Mouse (Mus musculus) limb, embryonic 11.5 days (tissue): Measurements from ENCODE around the gene Gnl2. TPM values are rescaled to one million over a fixed set of nuclear protein-coding genes. Genes with fewer than 3 reads are reported as not detected.

Experiments
- ATAC-seq: fragments of 200-750 bp; cut with Nextera tagmentation; 2 replicates; pipeline ENCODE4 v1.8.0; 2017; ENCODE audit warnings: low read depth; ENCODE audit not compliant: insufficient number of reproducible peaks, low FRiP score, low TSS enrichment
- DNase-seq: peaks from one replicate; pipeline ENCODE4 v3.0.0-alpha.2; 2015; ENCODE audit warnings: low spot score
- H3K27ac ChIP-seq: fragments of 300-500 bp; sonication (generic); replicated peaks from 2 replicates; pipeline ENCODE4 v1.5.1; 2014; ENCODE audit warnings: low read depth, mild to moderate bottlenecking, low read length
- H3K27me3 ChIP-seq: fragments of 300-500 bp; sonication (generic); 2 replicates; pipeline ENCODE4 v1.6.1; 2014; ENCODE audit warnings: mild to moderate bottlenecking, low read length, mixed read lengths; ENCODE audit not compliant: control insufficient read depth, insufficient read depth
- H3K36me3 ChIP-seq: fragments of 300-500 bp; sonication (generic); 2 replicates; pipeline ENCODE4 v1.6.1; 2014; ENCODE audit warnings: mild to moderate bottlenecking, low read length, moderate library complexity, mixed read lengths; ENCODE audit not compliant: control insufficient read depth, insufficient read depth
- H3K4me1 ChIP-seq: fragments of 300-500 bp; sonication (generic); 2 replicates; pipeline ENCODE4 v1.6.1; 2014; ENCODE audit warnings: low read length, mixed read lengths; ENCODE audit not compliant: control insufficient read depth, insufficient read depth
- H3K4me2 ChIP-seq: fragments of 300-500 bp; sonication (generic); 2 replicates; pipeline ENCODE4 v1.6.1; 2014; ENCODE audit warnings: low read depth, mild to moderate bottlenecking, moderate library complexity; ENCODE audit not compliant: severe bottlenecking
- H3K4me3 ChIP-seq: fragments of 300-500 bp; sonication (generic); 2 replicates; pipeline ENCODE4 v1.5.1; 2014; ENCODE audit warnings: low read depth, low read length
- H3K9ac ChIP-seq: fragments of 300-500 bp; sonication (generic); 2 replicates; pipeline ENCODE4 v1.6.1; 2014; ENCODE audit warnings: mild to moderate bottlenecking, low read length
- H3K9me3 ChIP-seq: fragments of 300-500 bp; sonication (generic); 2 replicates; pipeline ENCODE4 v1.6.1; 2016; ENCODE audit warnings: low read length; ENCODE audit not compliant: control insufficient read depth
- WGBS: fragments of 180-500 bp; shearing (Covaris S2); extraction: QIAGEN DNeasy Blood & Tissue Kit; methylation state at CpG from one replicate; pipeline ENCODE4 v1.1.7; 2014; 5-methylcytosine and 5-hydroxymethylcytosine counted together
- polyA plus RNA-seq: library from polyadenylated mRNA; unstranded; fragments of >200 nt; fragmentation: Nextera tagmentation; extraction: Ambion mirVana; gene quantifications from 2 replicates; pipeline ENCODE4 v1.2.1, GENCODE M21; 2014

Gene Gnl2
- polyA plus RNA-seq, 1 experiment from 2014 or later, result 85.8 TPM

DNA sequence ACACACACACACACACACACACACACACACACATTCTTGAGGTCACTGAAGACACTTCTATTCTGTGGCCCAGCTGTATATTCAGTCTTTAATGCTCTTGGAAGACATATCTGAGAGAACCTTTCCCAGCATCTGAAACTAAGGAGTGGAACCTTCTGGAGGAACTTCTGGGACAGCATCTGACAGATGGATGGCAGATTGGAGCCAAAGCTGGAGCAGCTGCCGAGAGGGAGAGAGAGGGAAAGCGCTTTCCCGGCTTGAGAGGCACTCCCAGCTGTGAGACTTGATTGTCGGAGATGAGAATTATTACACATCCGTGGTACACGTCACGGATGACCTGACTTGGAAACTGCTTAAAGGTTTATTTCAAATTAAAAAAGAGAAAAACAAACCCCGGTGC, 7.7 kb upstream of the Gnl2 start:
- Histone ChIP-seq H3K4me2 (no peak overlapping the region), H3K9ac (no peak overlapping the region), H3K27ac (no peak overlapping the region), H3K9me3 (no peaks in the 10 kb centered on the region), H3K4me3 (no peak overlapping the region), H3K4me1 (no peaks in the 10 kb centered on the region), H3K27me3 (peaks cover 42% of the 10 kb centered on the region), H3K36me3 (no peaks in the 10 kb centered on the region)
- WGBS, result 60% methylated on average over 8 of the region's 8 CpGs
- DNase-seq, result no peak
- no peak for ATAC-seq

GRCm38 (mm10) chr4:125017431-125017830, 1.0 kb downstream of the Gnl2 start:
- H3K27me3 ChIP-seq, result 0 out of 2 replicates have a peak, but pooled peaks cover 2% of the 10 kb centered on the region
- H3K4me2 ChIP-seq, result no peak overlapping the region
- H3K27ac ChIP-seq, result no peak overlapping the region
- no peaks in the 10 kb centered on the region for H3K36me3 ChIP-seq
- H3K4me3 ChIP-seq, result no peak overlapping the region
- no peaks in the 10 kb centered on the region for H3K9me3 ChIP-seq
- WGBS, result 81% methylated on average over 11 of the region's 11 CpGs
- no peak for DNase-seq
- ATAC-seq, result no peak
- no peak overlapping the region for H3K9ac ChIP-seq
- H3K4me1 ChIP-seq, result no peaks in the 10 kb centered on the region

GRCm38 (mm10) chr4:125020780-125021538, 4.6 kb downstream of the Gnl2 start:
- Histone ChIP-seq H3K4me2 (no peak overlapping the region), H3K27ac (no peak overlapping the region), H3K9ac (no peak overlapping the region), H3K36me3 (no peaks in the 10 kb centered on the region), H3K9me3 (no peaks in the 10 kb centered on the region), H3K27me3 (0 out of 2 replicates have a peak, but pooled peaks cover 5% of the 10 kb centered on the region), H3K4me1 (no peaks in the 10 kb centered on the region), H3K4me3 (no peak overlapping the region)
- ATAC-seq (no peak), DNase-seq (no peak)
- 32% methylated on average over 11 of the region's 11 CpGs for WGBS

GRCm38 (mm10) chr4:125029891-125030614, 13.7 kb downstream of the Gnl2 start:
- Histone ChIP-seq H3K4me2 (peak overlapping the region; percentile 93), H3K9ac (peak overlapping the region; percentile 86), H3K36me3 (peaks cover under 1% of the 10 kb centered on the region; the same call in 1 of the 2 replicates), H3K4me3 (peak overlapping the region; percentile 94), H3K27me3 (peaks cover 3% of the 10 kb centered on the region; the same call in 1 of the 2 replicates), H3K4me1 (peaks cover 7% of the 10 kb centered on the region; the same call in 1 of the 2 replicates), H3K9me3 (no peaks in the 10 kb centered on the region), H3K27ac (no peak overlapping the region)
- peak; percentile 96 for DNase-seq
- ATAC-seq, result peak; percentile 95
- WGBS, result under 1% methylated on average over 50 of the region's 50 CpGs

- no peak overlapping the region for H3K4me3 ChIP-seq
- WGBS, result 91% methylated on average over 4 of the region's 4 CpGs
- peaks cover 17% of the 10 kb centered on the region; the same call in 1 of the 2 replicates for H3K36me3 ChIP-seq
- no peak for DNase-seq
- H3K9ac ChIP-seq, result no peak overlapping the region
- H3K27me3 ChIP-seq, result no peaks in the 10 kb centered on the region
- H3K4me2 ChIP-seq, result no peak overlapping the region
- H3K27ac ChIP-seq, result no peak overlapping the region
- peaks cover 7% of the 10 kb centered on the region; the same call in 1 of the 2 replicates for H3K4me1 ChIP-seq
- H3K9me3 ChIP-seq, result no peaks in the 10 kb centered on the region
- no peak for ATAC-seq
Observed at GRCm38 (mm10) chr4:125034341-125034740, 18.0 kb downstream of the Gnl2 start.

GRCm38 (mm10) chr4:125044454-125044853, 28.1 kb downstream of the Gnl2 start:
- H3K36me3 ChIP-seq, result peaks cover 23% of the 10 kb centered on the region
- no peak overlapping the region for H3K27ac ChIP-seq
- no peak overlapping the region for H3K4me2 ChIP-seq
- DNase-seq (no peak), ATAC-seq (no peak)
- WGBS, result 90% methylated on average over 7 of the region's 7 CpGs
- no peak overlapping the region for H3K4me3 ChIP-seq
- no peaks in the 10 kb centered on the region for H3K4me1 ChIP-seq
- H3K9ac ChIP-seq, result no peak overlapping the region
- no peaks in the 10 kb centered on the region for H3K9me3 ChIP-seq
- H3K27me3 ChIP-seq, result no peaks in the 10 kb centered on the region

- H3K4me2 ChIP-seq, result no peak overlapping the region
- ATAC-seq, result no peak
- peaks cover 2% of the 10 kb centered on the region for H3K36me3 ChIP-seq
- H3K4me1 ChIP-seq, result peaks cover 15% of the 10 kb centered on the region
- no peaks in the 10 kb centered on the region for H3K9me3 ChIP-seq
- H3K4me3 ChIP-seq, result no peak overlapping the region
- H3K9ac ChIP-seq, result no peak overlapping the region
- H3K27me3 ChIP-seq, result peaks cover 4% of the 10 kb centered on the region; the same call in 1 of the 2 replicates
- no peak overlapping the region for H3K27ac ChIP-seq
- WGBS, result 85% methylated on average over 9 of the region's 9 CpGs
- DNase-seq, result no peak
Observed at GRCm38 (mm10) chr4:125055385-125055784, 39.0 kb downstream of the Gnl2 start.

DNA sequence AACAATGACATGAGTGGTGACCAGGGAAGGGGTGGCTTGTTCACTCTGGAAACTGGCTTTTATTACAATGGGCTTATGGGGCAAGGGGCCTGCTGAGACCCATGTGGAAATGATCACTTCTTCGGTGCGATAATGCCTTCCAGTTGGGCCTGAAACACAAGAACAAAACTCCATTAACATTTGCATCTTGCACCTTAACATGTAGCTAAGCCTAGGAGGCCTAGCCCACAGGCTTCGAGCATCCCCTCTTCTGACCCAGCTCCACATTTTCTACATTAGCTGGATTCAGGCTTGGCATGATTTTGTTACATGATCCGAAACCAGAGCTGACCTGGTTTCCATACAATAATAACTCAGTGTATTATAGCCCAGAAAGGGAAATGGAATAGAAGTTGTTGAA, 40.1 kb downstream of the Gnl2 start:
- WGBS, result 35% methylated on average over 4 of the region's 4 CpGs
- H3K27ac ChIP-seq, result 0 out of 2 replicates have a peak overlapping the region, but pooled peaks have one; percentile 10
- H3K9ac ChIP-seq, result no peak overlapping the region
- H3K36me3 ChIP-seq, result no peaks in the 10 kb centered on the region; the same call in 1 of the 2 replicates
- H3K4me2 ChIP-seq, result no peak overlapping the region
- peaks cover 4% of the 10 kb centered on the region; the same call in 1 of the 2 replicates for H3K27me3 ChIP-seq
- no peaks in the 10 kb centered on the region for H3K9me3 ChIP-seq
- peaks cover 15% of the 10 kb centered on the region for H3K4me1 ChIP-seq
- DNase-seq, result peak; percentile 59
- H3K4me3 ChIP-seq, result no peak overlapping the region
- peak; percentile 32; the same call in 1 of the 2 replicates for ATAC-seq
